ENCODE assay signal across 8 mouse cellular contexts in genomic region chr11:52099771-52100219, GRCm38 (mm10). TPM values are rescaled to one million over a fixed set of nuclear protein-coding genes. Genes with fewer than 3 reads are reported as not detected.
DNase-seq lines count a peak whose midpoint lies in the region; ATAC-seq lines count a peak whose summit lies in the region.

No protein-coding gene starts in this region.

- no peak for ATAC-seq in kidney, embryonic 15.5 days (replicated peaks; ENCODE audit: low FRiP score)
- ATAC-seq in intestine, embryonic 14.5 days (replicated peaks; ENCODE audit: low FRiP score, low TSS enrichment, low read depth): no peak
- ATAC-seq in midbrain, embryonic 16.5 days: no peak

- H3K4me3 ChIP-seq in kidney, embryonic 15.5 days (replicated peaks): peak overlapping the region; percentile 92
- peak overlapping the region; percentile 55 for H3K4me3 ChIP-seq in intestine, embryonic 14.5 days (ENCODE audit: low read depth, low read length)
- peak overlapping the region; percentile 98 for H3K4me3 ChIP-seq in midbrain, embryonic 16.5 days (ENCODE audit: low read depth, low read length)

- peak overlapping the region; percentile 66 for H3K4me2 ChIP-seq in kidney, embryonic 15.5 days
- peak overlapping the region; percentile 81 for H3K4me2 ChIP-seq in intestine, embryonic 14.5 days (ENCODE audit: low read length)
- peak overlapping the region; percentile 95 for H3K4me2 ChIP-seq in midbrain, embryonic 16.5 days (ENCODE audit: low read length)

- WGBS in kidney, embryonic 15.5 days: 2% methylated on average over 7 of the region's 7 CpGs
- WGBS in intestine, embryonic 14.5 days: 4% methylated on average over 7 of the region's 7 CpGs
- WGBS in midbrain, embryonic 16.5 days: 4% methylated on average over 7 of the region's 7 CpGs

- H3K9ac ChIP-seq in kidney, embryonic 15.5 days: peak overlapping the region; percentile 84
- H3K9ac ChIP-seq in intestine, embryonic 14.5 days (ENCODE audit: low read length): peak overlapping the region; percentile 99
- H3K9ac ChIP-seq in midbrain, embryonic 16.5 days (ENCODE audit: low read depth, low read length): peak overlapping the region; percentile 99

- H3K27ac ChIP-seq in kidney, embryonic 15.5 days: peak overlapping the region; percentile 97
- H3K27ac ChIP-seq in intestine, embryonic 14.5 days (ENCODE audit: low read depth): peak overlapping the region; percentile 99
- peak overlapping the region; percentile 99 for H3K27ac ChIP-seq in midbrain, embryonic 16.5 days (ENCODE audit: low read length)

- H3K4me1 ChIP-seq in kidney, embryonic 15.5 days: peaks cover 34% of the 10 kb centered on the region
- peaks cover 36% of the 10 kb centered on the region for H3K4me1 ChIP-seq in intestine, embryonic 14.5 days (replicated peaks; ENCODE audit: control insufficient read depth, insufficient read depth, low read length)
- peaks cover 36% of the 10 kb centered on the region for H3K4me1 ChIP-seq in midbrain, embryonic 16.5 days (ENCODE audit: control insufficient read depth, insufficient read depth, low read length)

- H3K9me3 ChIP-seq in kidney, embryonic 15.5 days (replicated peaks): no peaks in the 10 kb centered on the region
- no peaks in the 10 kb centered on the region for H3K9me3 ChIP-seq in intestine, embryonic 14.5 days (ENCODE audit: control insufficient read depth, low read length)
- H3K9me3 ChIP-seq in midbrain, embryonic 16.5 days (replicated peaks; ENCODE audit: control insufficient read depth, low read length, poor library complexity, severe bottlenecking): no peaks in the 10 kb centered on the region

- no peaks in the 10 kb centered on the region for H3K27me3 ChIP-seq in kidney, embryonic 15.5 days
- no peaks in the 10 kb centered on the region for H3K27me3 ChIP-seq in intestine, embryonic 14.5 days (replicated peaks; ENCODE audit: control insufficient read depth, insufficient read depth, low read length)
- no peaks in the 10 kb centered on the region for H3K27me3 ChIP-seq in midbrain, embryonic 16.5 days (ENCODE audit: control insufficient read depth, insufficient read depth, low read depth, low read length)

- no peak for DNase-seq in kidney, postnatal 36 days
- DNase-seq in brain, adult 2 months (ENCODE audit: low read depth, low spot score): peak; percentile 30
- no peak for DNase-seq in intestine, embryonic 14.5 days (ENCODE audit: low spot score)
- DNase-seq in cerebellum, postnatal 36 days: no peak
- DNase-seq in thymus, postnatal 36 days: no peak
- DNase-seq in kidney, postnatal 4 days: no peak

- H3K36me3 ChIP-seq in kidney, embryonic 15.5 days: peaks cover 3% of the 10 kb centered on the region; the same call in 1 of the 2 replicates
- H3K36me3 ChIP-seq in intestine, embryonic 14.5 days (ENCODE audit: control insufficient read depth, insufficient read depth, low read length): 0 out of 2 replicates have a peak, but pooled peaks cover 4% of the 10 kb centered on the region
- no peaks in the 10 kb centered on the region for H3K36me3 ChIP-seq in midbrain, embryonic 16.5 days (ENCODE audit: control insufficient read depth, insufficient read depth, low read length)

RNA-seq across cellular contexts. Expression of gene Ppp2ca, which starts 1.3 kb away (rescaled TPM):
- 80.2 and 80.6 TPM in 2 replicates for polyA plus RNA-seq in kidney, embryonic 15.5 days (2015; fragmentation: Nextera tagmentation; extraction: Ambion mirVana)
- polyA plus RNA-seq in intestine, embryonic 14.5 days (2014; fragmentation: Nextera tagmentation; extraction: Ambion mirVana): 83.9 and 87.8 TPM in 2 replicates
- 122 and 123 TPM in 2 replicates for polyA plus RNA-seq in midbrain, embryonic 16.5 days (2015; fragmentation: Nextera tagmentation; extraction: Ambion mirVana)

RNA-seq across cellular contexts. Expression of gene Olfr1373, which starts 45.5 kb away (rescaled TPM):
- not detected in 2 replicates for polyA plus RNA-seq in kidney, embryonic 15.5 days (2015; fragmentation: Nextera tagmentation; extraction: Ambion mirVana)
- not detected in 2 replicates for polyA plus RNA-seq in intestine, embryonic 14.5 days (2014; fragmentation: Nextera tagmentation; extraction: Ambion mirVana)
- not detected in 2 replicates for polyA plus RNA-seq in midbrain, embryonic 16.5 days (2015; fragmentation: Nextera tagmentation; extraction: Ambion mirVana)
